Mouse (Mus musculus) forebrain, embryonic 13.5 days (tissue): Measurements from ENCODE around the gene Gm614. TPM values are rescaled to one million over a fixed set of nuclear protein-coding genes. Genes with fewer than 3 reads are reported as not detected.

ENCODE experiments used
- ATAC-seq: fragments of 200-750 bp; cut with Nextera tagmentation; 2 replicates; pipeline ENCODE4 v1.8.0; 2017
- H3K27ac ChIP-seq: fragments of 300-500 bp; sonication (generic); 2 replicates; pipeline ENCODE4 v1.5.1; 2015; ENCODE audit warnings: inconsistent platforms, mild to moderate bottlenecking, moderate library complexity
- H3K27me3 ChIP-seq: fragments of 300-500 bp; sonication (generic); 2 replicates; pipeline ENCODE4 v1.6.1; 2015; ENCODE audit warnings: mild to moderate bottlenecking, inconsistent platforms
- H3K36me3 ChIP-seq: fragments of 300-500 bp; sonication (generic); 2 replicates; pipeline ENCODE4 v1.6.1; 2015; ENCODE audit warnings: mild to moderate bottlenecking, inconsistent platforms; ENCODE audit not compliant: poor library complexity, severe bottlenecking
- H3K4me1 ChIP-seq: fragments of 300-500 bp; sonication (generic); 2 replicates; pipeline ENCODE4 v1.6.1; 2015; ENCODE audit warnings: inconsistent platforms
- H3K4me2 ChIP-seq: fragments of 300-500 bp; sonication (generic); 2 replicates; pipeline ENCODE4 v1.6.1; 2015; ENCODE audit warnings: inconsistent platforms, mild to moderate bottlenecking, moderate library complexity
- H3K4me3 ChIP-seq: fragments of 300-500 bp; sonication (generic); 2 replicates; pipeline ENCODE4 v1.5.1; 2015; ENCODE audit warnings: mild to moderate bottlenecking, inconsistent platforms
- H3K9ac ChIP-seq: fragments of 300-500 bp; sonication (generic); 2 replicates; pipeline ENCODE4 v1.6.1; 2015; ENCODE audit warnings: mild to moderate bottlenecking, inconsistent platforms
- H3K9me3 ChIP-seq: fragments of 300-500 bp; sonication (generic); replicated peaks from 2 replicates; pipeline ENCODE4 v1.6.1; 2016; ENCODE audit warnings: inconsistent platforms
- WGBS: fragments of 180-500 bp; shearing (Covaris S2); methylation state at CpG from one replicate; pipeline ENCODE4 v1.1.7; 2015; 5-methylcytosine and 5-hydroxymethylcytosine counted together
- polyA plus RNA-seq: library from polyadenylated mRNA; unstranded; fragments of >200 nt; fragmentation: Nextera tagmentation; extraction: Ambion mirVana; gene quantifications from 2 replicates; pipeline ENCODE4 v1.2.1, GENCODE M21; 2015

The Gm614 gene
- polyA plus RNA-seq, 1 experiment from 2014 or later: not detected

DNA sequence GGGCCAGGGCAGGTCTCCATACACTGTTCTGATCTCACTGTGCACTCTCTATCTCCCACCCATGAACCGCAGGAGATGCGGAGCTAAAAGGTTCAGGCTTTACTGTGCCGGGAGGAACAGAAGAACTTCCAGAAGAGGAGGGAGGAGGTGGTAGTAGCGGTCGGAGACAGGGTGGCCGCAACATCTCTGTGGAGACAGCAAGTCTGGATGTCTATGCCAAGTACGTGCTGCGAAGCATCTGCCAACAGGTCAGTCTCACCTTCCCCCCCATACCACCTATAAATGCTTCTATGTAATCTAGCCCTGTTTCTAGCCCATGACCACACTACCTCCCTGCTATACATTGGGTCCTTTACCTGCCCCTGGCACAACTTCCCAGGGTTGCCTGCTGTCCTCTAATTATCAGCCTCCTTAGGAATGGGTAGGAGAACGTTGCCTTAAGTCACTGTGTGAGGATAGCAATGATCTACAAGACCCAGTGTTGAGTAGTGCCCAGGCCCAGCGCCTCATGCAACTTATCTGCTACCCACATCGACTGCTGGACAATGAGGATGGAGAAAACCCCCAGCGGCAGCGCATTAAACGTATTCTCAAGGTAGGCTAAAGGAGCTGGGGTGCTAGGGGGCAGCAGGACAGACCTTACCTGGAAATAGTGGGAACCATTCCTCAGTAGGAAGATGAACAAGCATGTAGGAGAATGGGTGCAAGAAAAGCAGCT, 22.3 kb upstream of the Gm614 start:
- no peak overlapping the region for H3K9ac ChIP-seq
- no peak overlapping the region for H3K4me3 ChIP-seq
- H3K4me2 ChIP-seq: no peak overlapping the region
- WGBS: 90% methylated on average over 14 of the region's 14 CpGs
- H3K36me3 ChIP-seq: peaks cover 91% of the 10 kb centered on the region
- no peaks in the 10 kb centered on the region for H3K4me1 ChIP-seq
- no peaks in the 10 kb centered on the region for H3K27me3 ChIP-seq
- no peaks in the 10 kb centered on the region for H3K9me3 ChIP-seq
- ATAC-seq: no peak
- no peak overlapping the region for H3K27ac ChIP-seq

GRCm38 (mm10) chrX:101285534-101285933, 21.7 kb upstream of the Gm614 start:
- H3K4me1 ChIP-seq: no peaks in the 10 kb centered on the region
- ATAC-seq: peak; percentile 67
- no peak overlapping the region for H3K27ac ChIP-seq
- no peaks in the 10 kb centered on the region for H3K27me3 ChIP-seq
- no peak overlapping the region for H3K4me3 ChIP-seq
- WGBS: 32% methylated on average over 6 of the region's 6 CpGs
- no peaks in the 10 kb centered on the region for H3K9me3 ChIP-seq
- H3K4me2 ChIP-seq: no peak overlapping the region
- peaks cover 87% of the 10 kb centered on the region for H3K36me3 ChIP-seq
- no peak overlapping the region for H3K9ac ChIP-seq

- Histone ChIP-seq H3K4me2 (no peak overlapping the region), H3K27ac (no peak overlapping the region), H3K36me3 (peaks cover 77% of the 10 kb centered on the region), H3K9me3 (no peaks in the 10 kb centered on the region), H3K4me3 (no peak overlapping the region), H3K27me3 (no peaks in the 10 kb centered on the region), H3K4me1 (no peaks in the 10 kb centered on the region), H3K9ac (no peak overlapping the region)
- 81% methylated on average over 6 of the region's 6 CpGs for WGBS
- no peak for ATAC-seq
Measured at GRCm38 (mm10) chrX:101282813-101283212, 19.0 kb upstream of the Gm614 start.

- Histone ChIP-seq H3K9ac (peak within 1 kb of the TSS; percentile 73), H3K36me3 (peaks cover 22% of the 10 kb centered on the region), H3K27me3 (no peaks in the 10 kb centered on the region), H3K4me3 (peak within 1 kb of the TSS; percentile 56), H3K4me1 (peaks cover 10% of the 10 kb centered on the region; the same call in 1 of the 2 replicates), H3K27ac (peak within 1 kb of the TSS; percentile 51), H3K4me2 (peak within 1 kb of the TSS; percentile 57), H3K9me3 (no peaks in the 10 kb centered on the region)
- 14% methylated on average over 54 of the region's 54 CpGs for WGBS
- peak; percentile 99 for ATAC-seq
Measured at GRCm38 (mm10) chrX:101273875-101274738, 10.3 kb upstream of the Gm614 start, which contains the start of gene Med12. Med12 (plus strand) TSS chrX:101274030.

DNA sequence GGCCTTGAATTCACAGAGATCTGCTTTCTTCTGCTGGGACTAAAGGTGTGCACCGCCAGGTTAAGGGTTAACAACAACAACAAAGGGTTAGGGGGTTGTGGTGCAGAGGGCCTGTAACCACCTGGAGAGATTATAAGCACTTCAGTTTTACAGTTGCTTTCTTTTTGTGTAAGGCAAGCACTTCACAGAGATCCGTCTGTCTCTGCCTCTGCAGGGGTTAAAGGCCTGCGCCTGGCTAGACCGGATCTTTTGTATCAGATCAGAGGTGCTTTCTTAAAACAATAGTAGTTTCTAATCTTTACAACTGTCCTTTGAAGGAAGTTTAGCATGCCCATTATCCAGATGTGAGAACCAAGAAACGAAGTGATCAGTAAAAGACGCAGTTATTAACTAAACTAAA, 9.6 kb upstream of the Gm614 start:
- no peak overlapping the region for H3K27ac ChIP-seq
- H3K4me3 ChIP-seq: peak overlapping the region; percentile 56
- H3K36me3 ChIP-seq: peaks cover 16% of the 10 kb centered on the region
- peak; percentile 17 for ATAC-seq
- H3K27me3 ChIP-seq: no peaks in the 10 kb centered on the region
- no peaks in the 10 kb centered on the region for H3K9me3 ChIP-seq
- peak overlapping the region; percentile 57 for H3K4me2 ChIP-seq
- peaks cover 10% of the 10 kb centered on the region; the same call in 1 of the 2 replicates for H3K4me1 ChIP-seq
- peak overlapping the region; percentile 73 for H3K9ac ChIP-seq
- WGBS: 27% methylated on average over 6 of the region's 6 CpGs

DNA sequence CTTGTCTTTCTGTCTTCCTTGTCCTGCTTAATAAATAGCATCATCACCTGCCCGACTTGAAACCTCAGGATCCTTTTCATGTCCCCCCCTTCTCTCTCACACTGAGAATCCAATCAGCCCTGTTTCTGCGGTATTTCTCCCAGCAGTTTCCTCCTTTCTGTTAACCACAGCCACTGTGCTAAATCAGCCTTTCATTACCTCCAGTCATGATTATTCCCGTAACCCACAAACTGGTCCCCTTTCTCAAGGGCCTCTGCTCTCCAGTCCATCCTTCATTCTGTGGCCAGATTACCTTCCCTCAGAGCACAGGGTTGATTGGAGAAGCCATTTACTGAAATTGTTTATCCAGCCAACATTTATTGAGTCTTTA, 4.9 kb upstream of the Gm614 start, which contains the start of gene Gm20489:
TSS of gene Gm20489 (minus strand) at position 269 of the 370 bp plus-strand sequence.
- Histone ChIP-seq H3K9ac (no peak within 1 kb of the TSS), H3K36me3 (no peaks in the 10 kb centered on the region), H3K4me3 (no peak within 1 kb of the TSS), H3K27me3 (no peaks in the 10 kb centered on the region), H3K27ac (no peak within 1 kb of the TSS), H3K4me2 (no peak within 1 kb of the TSS), H3K4me1 (no peaks in the 10 kb centered on the region), H3K9me3 (no peaks in the 10 kb centered on the region)
- no peak for ATAC-seq
- WGBS: 65% methylated on average over 3 of the region's 3 CpGs

DNA sequence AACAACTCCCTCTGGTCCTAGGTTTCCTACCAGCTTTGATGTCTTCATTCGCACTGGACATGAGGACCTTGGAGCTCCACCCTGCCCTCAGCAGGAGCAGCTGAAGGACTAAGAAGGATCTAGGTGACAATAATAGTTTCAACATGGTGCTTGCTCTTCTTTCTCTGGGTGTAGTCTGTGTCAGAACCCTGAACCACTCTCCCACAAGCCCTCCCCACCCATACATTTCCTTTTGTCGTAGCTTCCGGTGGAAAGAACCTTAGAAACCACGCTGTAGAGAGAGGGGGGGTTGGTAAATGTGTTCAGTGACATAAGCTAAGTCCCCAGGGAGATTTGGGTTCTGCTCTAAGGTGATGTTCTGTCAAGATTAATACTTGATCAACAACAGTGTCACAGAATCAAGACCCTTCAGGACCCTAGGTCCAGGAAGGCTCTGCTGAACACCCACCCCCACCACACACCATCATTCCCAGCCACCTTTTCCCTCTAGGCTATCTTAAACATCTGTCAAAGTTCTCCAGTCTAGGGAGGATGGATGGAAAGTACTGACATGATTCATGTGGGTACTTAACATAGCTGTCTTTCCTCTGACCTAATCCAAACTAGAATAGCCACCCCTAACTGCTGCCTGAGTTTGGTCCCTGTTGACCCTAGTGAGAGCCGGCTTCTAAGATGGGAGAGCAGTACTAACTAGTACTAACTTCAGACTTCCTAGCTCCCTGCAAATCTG, 4.4 kb upstream of the Gm614 start, which contains the start of gene Il2rg:
TSS of gene Il2rg (minus strand) at position 231 of the 730 bp plus-strand sequence.
- 84% methylated on average over 5 of the region's 5 CpGs for WGBS
- Histone ChIP-seq H3K9ac (no peak within 1 kb of the TSS), H3K9me3 (no peaks in the 10 kb centered on the region), H3K27me3 (no peaks in the 10 kb centered on the region), H3K36me3 (no peaks in the 10 kb centered on the region), H3K4me1 (no peaks in the 10 kb centered on the region), H3K4me2 (no peak within 1 kb of the TSS), H3K4me3 (no peak within 1 kb of the TSS), H3K27ac (no peak within 1 kb of the TSS)
- no peak for ATAC-seq

DNA sequence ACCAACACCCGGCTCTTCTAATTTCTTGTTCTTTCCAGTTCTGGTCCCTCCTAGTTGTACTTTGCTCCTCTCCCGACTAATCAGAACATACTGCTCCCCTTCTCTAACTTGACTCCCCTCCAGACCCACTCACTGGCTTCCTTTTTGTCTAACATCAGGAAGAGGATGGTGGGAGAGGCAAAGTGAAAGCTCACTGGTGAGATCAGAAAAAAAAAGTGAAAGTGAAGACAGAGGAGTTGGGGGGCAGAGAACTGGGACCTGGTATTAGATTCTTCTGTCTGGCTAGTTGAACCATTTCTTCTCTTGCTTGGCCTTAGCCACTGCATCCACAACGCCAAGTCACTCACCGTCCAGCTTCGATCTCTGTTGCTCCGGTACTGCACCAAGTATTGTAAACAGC, 2.8 kb upstream of the Gm614 start:
- no peak overlapping the region for H3K27ac ChIP-seq
- ATAC-seq: no peak

DNA sequence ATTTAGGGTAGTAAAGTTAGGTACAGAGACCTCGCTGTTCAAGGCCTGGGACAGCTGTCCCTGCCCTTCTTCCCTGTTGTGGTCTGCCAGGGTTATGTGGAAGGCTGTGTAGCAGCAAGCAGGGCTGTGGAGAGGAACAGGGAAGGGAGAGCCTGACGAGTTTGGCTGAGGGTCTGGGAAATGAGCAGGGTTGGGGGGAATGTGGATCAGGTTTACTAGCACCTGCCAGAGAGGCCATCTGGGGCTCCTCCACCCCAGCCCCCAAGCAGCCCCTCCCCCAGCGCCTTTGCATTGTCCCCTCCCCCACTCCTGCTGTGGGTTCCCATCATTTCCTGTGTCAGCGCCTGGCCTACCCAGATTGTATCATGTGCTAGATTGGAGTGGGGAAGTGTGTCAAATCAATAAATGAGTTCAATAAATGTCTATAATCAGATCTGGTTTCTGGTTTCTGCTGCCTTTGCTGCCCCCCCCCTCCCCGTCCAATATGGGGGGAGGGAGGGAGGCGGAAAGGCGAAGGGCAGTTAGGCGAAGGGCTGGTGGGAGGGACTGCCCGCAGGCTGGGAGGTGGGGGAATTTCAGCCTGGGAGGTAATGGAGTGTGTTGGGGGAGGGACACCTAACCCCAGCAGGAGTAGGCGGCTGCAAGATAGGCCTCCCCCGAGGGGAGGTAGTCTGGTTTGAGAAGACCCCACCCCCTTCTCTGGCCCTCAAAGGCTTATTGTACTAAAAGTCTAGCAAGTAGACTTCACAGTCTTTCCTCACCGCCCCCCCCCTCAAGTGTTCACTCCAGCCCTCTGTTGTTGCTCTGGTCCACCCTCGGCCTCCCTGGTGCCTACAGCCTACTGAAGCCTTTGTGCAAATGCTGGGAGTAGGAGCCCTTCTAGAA, 3.1 kb downstream of the Gm614 start:
- H3K27me3 ChIP-seq: no peaks in the 10 kb centered on the region
- ATAC-seq: peak; percentile 66
- H3K4me3 ChIP-seq: no peak overlapping the region
- H3K36me3 ChIP-seq: peaks cover 7% of the 10 kb centered on the region; the same call in 1 of the 2 replicates
- no peak overlapping the region for H3K9ac ChIP-seq
- H3K4me1 ChIP-seq: peaks cover 10% of the 10 kb centered on the region
- no peak overlapping the region for H3K4me2 ChIP-seq
- no peaks in the 10 kb centered on the region for H3K9me3 ChIP-seq
- WGBS: 20% methylated on average over 12 of the region's 13 CpGs
- peak overlapping the region; percentile 57 for H3K27ac ChIP-seq

More for the DNA sequence above, 2.8 kb upstream of the Gm614 start:
- WGBS: 95% methylated on average over 6 of the region's 6 CpGs
- Histone ChIP-seq H3K4me3 (no peak overlapping the region), H3K27me3 (no peaks in the 10 kb centered on the region), H3K4me2 (no peak overlapping the region), H3K9ac (no peak overlapping the region), H3K36me3 (no peaks in the 10 kb centered on the region), H3K9me3 (no peaks in the 10 kb centered on the region), H3K4me1 (no peaks in the 10 kb centered on the region)

- no peak overlapping the region for H3K4me3 ChIP-seq
- H3K9me3 ChIP-seq: no peaks in the 10 kb centered on the region
- no peak overlapping the region for H3K9ac ChIP-seq
- no peak for ATAC-seq
- H3K4me2 ChIP-seq: no peak overlapping the region
- no peak overlapping the region for H3K27ac ChIP-seq
- peaks cover 19% of the 10 kb centered on the region for H3K4me1 ChIP-seq
- WGBS: 86% methylated on average over 13 of the region's 13 CpGs
- H3K27me3 ChIP-seq: no peaks in the 10 kb centered on the region
- peaks cover 7% of the 10 kb centered on the region; the same call in 1 of the 2 replicates for H3K36me3 ChIP-seq
Measured at GRCm38 (mm10) chrX:101256603-101257002, 7.2 kb downstream of the Gm614 start.

DNA sequence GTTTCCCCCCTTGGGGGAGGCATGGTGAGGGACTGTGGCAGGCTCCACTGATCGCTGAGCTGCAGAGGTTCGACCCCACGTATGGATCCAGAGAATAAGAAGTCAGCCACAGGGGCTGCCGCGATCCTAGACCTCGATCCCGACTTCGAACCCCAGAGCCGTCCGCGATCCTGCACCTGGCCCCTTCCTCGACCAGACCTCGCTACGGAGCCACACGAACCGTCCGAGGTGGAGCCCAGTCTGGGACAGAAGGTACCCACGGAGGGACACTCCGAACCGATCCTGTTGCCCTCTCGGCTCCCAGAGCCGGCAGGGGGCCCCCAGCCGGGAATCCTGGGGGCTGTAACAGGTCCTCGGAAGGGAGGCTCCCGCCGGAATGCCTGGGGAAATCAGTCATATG, 9.1 kb downstream of the Gm614 start:
- whole genome bisulfite sequencing: 13% methylated on average over 26 of the region's 26 CpGs
- H3K27me3 ChIP-seq: no peaks in the 10 kb centered on the region

More for the DNA sequence above, 9.1 kb downstream of the Gm614 start:
- H3K4me2 ChIP-seq: peak overlapping the region; percentile 73
- H3K9me3 ChIP-seq: no peaks in the 10 kb centered on the region
- peak overlapping the region; percentile 49 for H3K4me3 ChIP-seq
- H3K4me1 ChIP-seq: peaks cover 10% of the 10 kb centered on the region; the same call in 1 of the 2 replicates
- no peak overlapping the region for H3K27ac ChIP-seq
- no peak for ATAC-seq
- H3K9ac ChIP-seq: peak overlapping the region; percentile 62
- peaks cover 7% of the 10 kb centered on the region; the same call in 1 of the 2 replicates for H3K36me3 ChIP-seq
